Mouse (Mus musculus) heart, embryonic 14.5 days (tissue): ENCODE measurements around the gene Lrp1. TPM values are rescaled to one million over a fixed set of nuclear protein-coding genes. Genes with fewer than 3 reads are reported as not detected.

Experiments
- ATAC-seq: fragments of 200-750 bp; cut with Nextera tagmentation; 2 replicates; pipeline ENCODE4 v1.8.0; 2017; ENCODE audit warnings: low read depth, moderate TSS enrichment; ENCODE audit not compliant: insufficient number of reproducible peaks, insufficient read depth, low FRiP score
- H3K27ac ChIP-seq, 2 experiments: fragments of 200-500 bp in 1 of 2; fragments of 300-500 bp in 1 of 2; sonication (generic) in 1 of 2; replicated peaks in 1 of 2; 2 replicates each; pipeline ENCODE4 v1.5.1; 2012 to 2014; ENCODE audit warnings: low read depth in 2 of 2, low read length in 2 of 2, control low read depth in 1 of 2, mild to moderate bottlenecking in 1 of 2, mixed read lengths in 1 of 2; ENCODE audit not compliant: control insufficient read depth in 1 of 2, insufficient read depth in 1 of 2
- H3K27me3 ChIP-seq: fragments of 300-500 bp; sonication (generic); 2 replicates; pipeline ENCODE4 v1.6.1; 2014; ENCODE audit warnings: mild to moderate bottlenecking, low read length, control low read depth; ENCODE audit not compliant: control insufficient read depth, insufficient read depth
- H3K36me3 ChIP-seq: fragments of 300-500 bp; sonication (generic); 2 replicates; pipeline ENCODE4 v1.6.1; 2014; ENCODE audit warnings: mild to moderate bottlenecking, control low read depth, low read length, mixed read lengths; ENCODE audit not compliant: control insufficient read depth, insufficient read depth
- H3K4me1 ChIP-seq, 2 experiments: fragments of 200-500 bp in 1 of 2; fragments of 300-500 bp in 1 of 2; sonication (generic) in 1 of 2; 2 replicates each; pipeline ENCODE4 v1.6.1; 2012 to 2014; ENCODE audit warnings: low read length in 2 of 2, control low read depth in 1 of 2, mixed read lengths in 1 of 2; ENCODE audit not compliant: control insufficient read depth in 2 of 2, insufficient read depth in 2 of 2
- H3K4me2 ChIP-seq: fragments of 300-500 bp; sonication (generic); 2 replicates; pipeline ENCODE4 v1.6.1; 2014; ENCODE audit warnings: mild to moderate bottlenecking, low read length
- H3K4me3 ChIP-seq, 2 experiments: fragments of 200-500 bp in 1 of 2; fragments of 300-500 bp in 1 of 2; sonication (generic) in 1 of 2; 2 replicates each; pipeline ENCODE4 v1.5.1; 2012 to 2014; ENCODE audit warnings: low read length in 2 of 2, mild to moderate bottlenecking in 2 of 2, control low read depth in 1 of 2, low read depth in 1 of 2, moderate library complexity in 1 of 2; ENCODE audit not compliant: control insufficient read depth in 1 of 2, insufficient read depth in 1 of 2
- H3K9ac ChIP-seq: fragments of 300-500 bp; sonication (generic); 2 replicates; pipeline ENCODE4 v1.6.1; 2014; ENCODE audit warnings: mild to moderate bottlenecking, low read length
- H3K9me3 ChIP-seq: fragments of 300-500 bp; sonication (generic); 2 replicates; pipeline ENCODE4 v1.6.1; 2016; ENCODE audit warnings: low read length, control low read depth; ENCODE audit not compliant: control insufficient read depth
- WGBS: fragments of 180-500 bp; shearing (Covaris S2); extraction: QIAGEN DNeasy Blood & Tissue Kit; methylation state at CpG from one replicate; pipeline ENCODE4 v1.1.7; 2014; 5-methylcytosine and 5-hydroxymethylcytosine counted together
- polyA plus RNA-seq: library from polyadenylated mRNA; unstranded; fragments of >200 nt; fragmentation: Nextera tagmentation; extraction: Ambion mirVana; gene quantifications from 2 replicates; pipeline ENCODE4 v1.2.1, GENCODE M21; 2014

Gene Lrp1
- polyA plus RNA-seq, 1 experiment from 2014 or later = 31.2 TPM

- H3K36me3 ChIP-seq = peaks cover 48% of the 10 kb centered on the region
Observed at GRCm38 (mm10) chr10:127583649-127584048, 37.3 kb downstream of the Lrp1 start.

GRCm38 (mm10) chr10:127581291-127581690 is 39.7 kb downstream of the Lrp1 start:
- ATAC-seq = no peak
- peaks cover 60% of the 10 kb centered on the region for H3K36me3 ChIP-seq
- H3K27me3 ChIP-seq = no peaks in the 10 kb centered on the region
- H3K9ac ChIP-seq = no peak overlapping the region
- no peaks in the 10 kb centered on the region; a peak in 1 of 4 replicates for H3K4me1 ChIP-seq
- H3K27ac ChIP-seq = no peak overlapping the region
- H3K4me2 ChIP-seq = no peak overlapping the region
- WGBS = 65% methylated on average over 9 of the region's 9 CpGs
- H3K9me3 ChIP-seq = no peaks in the 10 kb centered on the region
- no peak overlapping the region for H3K4me3 ChIP-seq

More at GRCm38 (mm10) chr10:127583649-127584048, 37.3 kb downstream of the Lrp1 start:
- Histone ChIP-seq H3K4me2 (no peak overlapping the region), H3K4me1 (no peaks in the 10 kb centered on the region), H3K9me3 (no peaks in the 10 kb centered on the region), H3K27me3 (no peaks in the 10 kb centered on the region), H3K9ac (no peak overlapping the region), H3K4me3 (no peak overlapping the region), H3K27ac (no peak overlapping the region)
- no peak for ATAC-seq
- WGBS = 80% methylated on average over 8 of the region's 8 CpGs

GRCm38 (mm10) chr10:127577982-127578381 is 43.0 kb downstream of the Lrp1 start:
- H3K27me3 ChIP-seq = no peaks in the 10 kb centered on the region
- H3K9me3 ChIP-seq = no peaks in the 10 kb centered on the region
- H3K36me3 ChIP-seq = peaks cover 70% of the 10 kb centered on the region
- H3K4me1 ChIP-seq = no peaks in the 10 kb centered on the region; a peak in 1 of 4 replicates
- WGBS = 79% methylated on average over 15 of the region's 15 CpGs
- no peak overlapping the region for H3K9ac ChIP-seq
- H3K4me3 ChIP-seq = no peak overlapping the region
- no peak for ATAC-seq
- no peak overlapping the region for H3K4me2 ChIP-seq
- H3K27ac ChIP-seq = no peak overlapping the region

GRCm38 (mm10) chr10:127577156-127577555 is 43.8 kb downstream of the Lrp1 start:
- Histone ChIP-seq H3K27ac (no peak overlapping the region), H3K4me2 (no peak overlapping the region), H3K9ac (no peak overlapping the region), H3K4me3 (no peak overlapping the region), H3K36me3 (peaks cover 70% of the 10 kb centered on the region), H3K4me1 (no peaks in the 10 kb centered on the region; a peak in 1 of 4 replicates), H3K9me3 (no peaks in the 10 kb centered on the region), H3K27me3 (no peaks in the 10 kb centered on the region)
- 83% methylated on average over 9 of the region's 9 CpGs for WGBS
- no peak for ATAC-seq

- Histone ChIP-seq H3K9me3 (no peaks in the 10 kb centered on the region), H3K27ac (no peak overlapping the region), H3K4me1 (no peaks in the 10 kb centered on the region; a peak in 1 of 4 replicates), H3K4me2 (no peak overlapping the region), H3K9ac (no peak overlapping the region), H3K27me3 (no peaks in the 10 kb centered on the region), H3K36me3 (peaks cover 73% of the 10 kb centered on the region), H3K4me3 (no peak overlapping the region)
- WGBS = 59% methylated on average over 18 of the region's 18 CpGs
- ATAC-seq = no peak
Observed at GRCm38 (mm10) chr10:127576381-127576961, 44.5 kb downstream of the Lrp1 start.

- Histone ChIP-seq H3K9me3 (no peaks in the 10 kb centered on the region), H3K27me3 (no peaks in the 10 kb centered on the region), H3K4me2 (no peak overlapping the region), H3K27ac (no peak overlapping the region), H3K9ac (no peak overlapping the region), H3K36me3 (peaks cover 75% of the 10 kb centered on the region), H3K4me3 (no peak overlapping the region), H3K4me1 (no peaks in the 10 kb centered on the region; a peak in 1 of 4 replicates)
- ATAC-seq = no peak
- WGBS = 88% methylated on average over 7 of the region's 7 CpGs
Observed at GRCm38 (mm10) chr10:127575741-127576140, 45.2 kb downstream of the Lrp1 start.

GRCm38 (mm10) chr10:127572281-127572680 is 48.7 kb downstream of the Lrp1 start:
- no peak overlapping the region for H3K27ac ChIP-seq
- 87% methylated on average over 5 of the region's 5 CpGs for WGBS
- no peaks in the 10 kb centered on the region for H3K9me3 ChIP-seq
- no peak overlapping the region for H3K4me3 ChIP-seq
- H3K4me1 ChIP-seq = peaks cover 0 to 2% of the 10 kb centered on the region in 2 experiments; a peak in 2 of 4 replicates
- no peak overlapping the region for H3K4me2 ChIP-seq
- H3K9ac ChIP-seq = no peak overlapping the region
- no peak for ATAC-seq
- peaks cover 69% of the 10 kb centered on the region for H3K36me3 ChIP-seq
- H3K27me3 ChIP-seq = no peaks in the 10 kb centered on the region
